Mouse (Mus musculus) ES-E14 (cell line): ENCODE results near the gene Lyzl4. TPM values are rescaled to one million over a fixed set of nuclear protein-coding genes. Genes with fewer than 3 reads are reported as not detected.

Experiments
- DNase-seq: peaks from one replicate; pipeline ENCODE4 v3.0.0-alpha.2; 2013; ENCODE audit warnings: low read depth, low spot score
- H3K27ac ChIP-seq: 2 replicates; pipeline ENCODE4 v1.5.1; 2012; ENCODE audit warnings: low read depth, mild to moderate bottlenecking, low read length, moderate library complexity, mixed read lengths; ENCODE audit not compliant: poor library complexity, insufficient read depth, severe bottlenecking
- H3K36me3 ChIP-seq: 2 replicates; pipeline ENCODE4 v1.6.1; 2012; ENCODE audit warnings: mild to moderate bottlenecking, low read length, moderate library complexity, mixed read lengths; ENCODE audit not compliant: control insufficient read depth, poor library complexity, insufficient read depth, severe bottlenecking
- H3K4me1 ChIP-seq, 2 experiments: fragments of 150-350 bp in 1 of 2; sonication (generic) in 1 of 2; 2 replicates each; pipeline ENCODE4 v1.6.1; 2012; ENCODE audit warnings: low read length in 2 of 2, mild to moderate bottlenecking in 1 of 2, mixed read lengths in 1 of 2; ENCODE audit not compliant: control insufficient read depth in 2 of 2, insufficient read depth in 2 of 2, poor library complexity in 1 of 2
- H3K4me3 ChIP-seq, 2 experiments: fragments of 150-350 bp in 1 of 2; sonication (generic) in 1 of 2; 2 replicates each; pipeline ENCODE4 v1.5.1; 2012; ENCODE audit warnings: low read length in 2 of 2, low read depth in 1 of 2, mild to moderate bottlenecking in 1 of 2, mixed read lengths in 1 of 2; ENCODE audit not compliant: insufficient read depth in 1 of 2, poor library complexity in 1 of 2, severe bottlenecking in 1 of 2
- H3K9ac ChIP-seq: 2 replicates; pipeline ENCODE4 v1.6.1; 2012; ENCODE audit warnings: low read depth, mild to moderate bottlenecking, low read length, mixed read lengths; ENCODE audit not compliant: poor library complexity, insufficient read depth, severe bottlenecking
- H3K9me3 ChIP-seq: fragments of 150-350 bp; sonication (generic); 2 replicates; pipeline ENCODE4 v1.6.1; 2012; ENCODE audit warnings: low read depth, mild to moderate bottlenecking, low read length; ENCODE audit not compliant: control insufficient read depth, insufficient read depth
- CHD2 ChIP-seq: IDR thresholded peaks from 2 replicates; pipeline ENCODE4 v1.6.1; 2014; ENCODE audit warnings: mild to moderate bottlenecking, low read depth, low read length, inconsistent platforms
- HCFC1 ChIP-seq: IDR thresholded peaks from 2 replicates; pipeline ENCODE4 v1.6.1; 2012; ENCODE audit warnings: low read length, inconsistent platforms, borderline replicate concordance; ENCODE audit not compliant: insufficient read depth
- MAFK ChIP-seq: IDR thresholded peaks from 2 replicates; pipeline ENCODE4 v1.6.1; 2014; ENCODE audit warnings: mild to moderate bottlenecking, low read depth, low read length, inconsistent platforms; ENCODE audit not compliant: insufficient read depth
- ZC3H11A ChIP-seq: IDR thresholded peaks from 2 replicates; pipeline ENCODE4 v1.6.1; 2012; ENCODE audit warnings: low read depth, mild to moderate bottlenecking, inconsistent platforms, low read length, borderline replicate concordance
- ZNF384 ChIP-seq: IDR thresholded peaks from 2 replicates; pipeline ENCODE4 v1.6.1; 2012; ENCODE audit warnings: low read depth, low read length, inconsistent platforms
- in situ Hi-C, 2 experiments: fragments of 600-800 bp; cut with MboI; formaldehyde crosslinking; loops; one replicate each; pipeline ENCODE4 v1.15.1; 2025; ENCODE audit warnings: low sequenced_read_pairs in 2 of 2, inconsistent platforms in 1 of 2; ENCODE audit not compliant: unreplicated experiment in 2 of 2
- total RNA-seq: library from RNA; depleted of rRNA; stranded (reverse); fragments of 300-350 nt; gene quantifications from 2 replicates; pipeline ENCODE4 v1.2.3, GENCODE M21; 2012

The Lyzl4 gene
- total RNA-seq, 1 experiment = 0.58 TPM

GRCm38 (mm10) chr9:121682037-121682680 is 40.3 kb upstream of the Lyzl4 start:
- no peak for DNase-seq
- in situ Hi-C loops = loop anchor here in 1 of 2 experiments (10.0 kb wide), 1 partner anchor 207 kb away; no protein-coding TSS in a partner anchor
- no peaks in the 10 kb centered on the region for H3K9me3 ChIP-seq
- no peak for TF ChIP-seq CHD2
- no peak for TF ChIP-seq ZNF384
- no peak for TF ChIP-seq ZC3H11A
- no peak for TF ChIP-seq HCFC1
- TF ChIP-seq MAFK = no peak
- peaks cover 2% of the 10 kb centered on the region; the same call in 1 of the 2 replicates for H3K36me3 ChIP-seq
- H3K9ac ChIP-seq = no peak overlapping the region
- H3K27ac ChIP-seq = no peak overlapping the region
- H3K4me1 ChIP-seq = no peaks in the 10 kb centered on the region; a peak in 1 of 4 replicates
- H3K4me3 ChIP-seq = no peak overlapping the region

- Histone ChIP-seq H3K4me1 (no peaks in the 10 kb centered on the region; a peak in 1 of 4 replicates), H3K4me3 (no peak overlapping the region), H3K27ac (no peak overlapping the region), H3K36me3 (peaks cover 2% of the 10 kb centered on the region; the same call in 1 of the 2 replicates), H3K9me3 (no peaks in the 10 kb centered on the region), H3K9ac (no peak overlapping the region)
- no peak for DNase-seq
- TF ChIP-seq ZNF384 (no peak), MAFK (no peak), ZC3H11A (no peak), HCFC1 (no peak), CHD2 (no peak)
- in situ Hi-C loops = loop anchor here in 1 of 2 experiments (10.0 kb wide), 1 partner anchor 206 kb away; no protein-coding TSS in a partner anchor
Measured at GRCm38 (mm10) chr9:121681191-121681590, 39.3 kb upstream of the Lyzl4 start.

- H3K9me3 ChIP-seq = no peaks in the 10 kb centered on the region
- H3K9ac ChIP-seq = no peak overlapping the region
- no peaks in the 10 kb centered on the region for H3K36me3 ChIP-seq
- H3K4me1 ChIP-seq = no peaks in the 10 kb centered on the region; a peak in 1 of 4 replicates
- peak; percentile 33 for DNase-seq
- no peak for TF ChIP-seq CHD2
- no peak for TF ChIP-seq HCFC1
- 0 out of 2 replicates have a peak, but pooled peaks have one; percentile 28 for TF ChIP-seq ZC3H11A
- no peak overlapping the region for H3K27ac ChIP-seq
- no peak overlapping the region for H3K4me3 ChIP-seq
- in situ Hi-C loops = no loop called here
Measured at GRCm38 (mm10) chr9:121679549-121679948, 37.7 kb upstream of the Lyzl4 start.

- TF ChIP-seq CHD2 (no peak), MAFK (no peak), HCFC1 (no peak), ZNF384 (no peak), ZC3H11A (no peak)
- DNase-seq = no peak
- H3K27ac ChIP-seq = no peak overlapping the region
- H3K9me3 ChIP-seq = no peaks in the 10 kb centered on the region
- no peak overlapping the region for H3K4me3 ChIP-seq
- no peaks in the 10 kb centered on the region for H3K36me3 ChIP-seq
- H3K4me1 ChIP-seq = no peaks in the 10 kb centered on the region; a peak in 1 of 4 replicates
- in situ Hi-C loops = no loop called here
- no peak overlapping the region for H3K9ac ChIP-seq
Measured at GRCm38 (mm10) chr9:121677476-121677875, 35.6 kb upstream of the Lyzl4 start.

- in situ Hi-C loops = no loop called here
Measured at GRCm38 (mm10) chr9:121677069-121677468, 35.2 kb upstream of the Lyzl4 start.

More at GRCm38 (mm10) chr9:121677069-121677468, 35.2 kb upstream of the Lyzl4 start:
- Histone ChIP-seq H3K9me3 (no peaks in the 10 kb centered on the region), H3K9ac (no peak overlapping the region), H3K4me1 (no peaks in the 10 kb centered on the region; a peak in 1 of 4 replicates), H3K27ac (no peak overlapping the region), H3K4me3 (no peak overlapping the region), H3K36me3 (no peaks in the 10 kb centered on the region)
- DNase-seq = no peak
- TF ChIP-seq ZNF384 (no peak), HCFC1 (no peak), CHD2 (no peak), ZC3H11A (no peak)
